Mouse (Mus musculus) midbrain, embryonic 14.5 days (tissue): ENCODE results near the gene Sez6l2. TPM values are rescaled to one million over a fixed set of nuclear protein-coding genes. Genes with fewer than 3 reads are reported as not detected.

Source experiments
- ATAC-seq: fragments of 200-750 bp; cut with Nextera tagmentation; 2 replicates; pipeline ENCODE4 v1.8.0; 2017; ENCODE audit warnings: moderate number of reproducible peaks, moderate library complexity; ENCODE audit not compliant: low FRiP score, low TSS enrichment
- DNase-seq: peaks from one replicate; pipeline ENCODE4 v3.0.0-alpha.2; 2015
- H3K27ac ChIP-seq: fragments of 300-500 bp; sonication (generic); replicated peaks from 2 replicates; pipeline ENCODE4 v1.5.1; 2014; ENCODE audit warnings: mild to moderate bottlenecking, low read depth, low read length, moderate library complexity
- H3K27me3 ChIP-seq: fragments of 300-500 bp; sonication (generic); 2 replicates; pipeline ENCODE4 v1.6.1; 2014; ENCODE audit warnings: low read length, control low read depth, mixed read lengths; ENCODE audit not compliant: control insufficient read depth, insufficient read depth
- H3K36me3 ChIP-seq: fragments of 300-500 bp; sonication (generic); 2 replicates; pipeline ENCODE4 v1.6.1; 2014; ENCODE audit warnings: low read length, control low read depth; ENCODE audit not compliant: control insufficient read depth, insufficient read depth
- H3K4me1 ChIP-seq: fragments of 300-500 bp; sonication (generic); 2 replicates; pipeline ENCODE4 v1.6.1; 2014; ENCODE audit warnings: mild to moderate bottlenecking, antibody characterized with exemption, low read length, control low read depth; ENCODE audit not compliant: control insufficient read depth, insufficient read depth
- H3K4me2 ChIP-seq: fragments of 300-500 bp; sonication (generic); 2 replicates; pipeline ENCODE4 v1.6.1; 2014; ENCODE audit warnings: mild to moderate bottlenecking, low read length, moderate library complexity
- H3K4me3 ChIP-seq: fragments of 300-500 bp; sonication (generic); replicated peaks from 2 replicates; pipeline ENCODE4 v1.5.1; 2014; ENCODE audit warnings: low read depth, low read length
- H3K9ac ChIP-seq: fragments of 300-500 bp; sonication (generic); replicated peaks from 2 replicates; pipeline ENCODE4 v1.6.1; 2014; ENCODE audit warnings: mild to moderate bottlenecking, low read length, moderate library complexity
- H3K9me3 ChIP-seq: fragments of 300-500 bp; sonication (generic); 2 replicates; pipeline ENCODE4 v1.6.1; 2016; ENCODE audit warnings: low read length, control low read depth, mixed read lengths; ENCODE audit not compliant: control insufficient read depth
- WGBS: fragments of 180-500 bp; shearing (Covaris S2); extraction: QIAGEN DNeasy Blood & Tissue Kit; methylation state at CpG from one replicate; pipeline ENCODE4 v1.1.7; 2014; 5-methylcytosine and 5-hydroxymethylcytosine counted together
- polyA plus RNA-seq: library from polyadenylated mRNA; unstranded; fragments of >200 nt; fragmentation: Nextera tagmentation; extraction: Ambion mirVana; gene quantifications from 2 replicates; pipeline ENCODE4 v1.2.1, GENCODE M21; 2014

Gene Sez6l2
- polyA plus RNA-seq, 1 experiment from 2014 or later = 59.1 TPM

- Histone ChIP-seq H3K36me3 (peaks cover 32% of the 10 kb centered on the region), H3K4me3 (no peak overlapping the region), H3K9ac (no peak overlapping the region), H3K27me3 (no peaks in the 10 kb centered on the region), H3K4me2 (no peak overlapping the region), H3K4me1 (no peaks in the 10 kb centered on the region), H3K9me3 (no peaks in the 10 kb centered on the region), H3K27ac (no peak overlapping the region)
- ATAC-seq (no peak), DNase-seq (no peak)
- WGBS = 84% methylated on average over 7 of the region's 7 CpGs
Measured at GRCm38 (mm10) chr7:126983113-126983512, 32.8 kb downstream of the Sez6l2 start.

GRCm38 (mm10) chr7:126984667-126985444 lies 34.5 kb downstream of the Sez6l2 start:
- H3K27me3 ChIP-seq = no peaks in the 10 kb centered on the region
- no peak overlapping the region for H3K9ac ChIP-seq
- whole genome bisulfite sequencing = 66% methylated on average over 9 of the region's 10 CpGs
- ATAC-seq (no peak), DNase-seq (no peak)
- no peak overlapping the region for H3K27ac ChIP-seq
- peaks cover 14% of the 10 kb centered on the region for H3K36me3 ChIP-seq
- no peak overlapping the region for H3K4me2 ChIP-seq
- H3K9me3 ChIP-seq = no peaks in the 10 kb centered on the region
- no peak overlapping the region for H3K4me3 ChIP-seq
- no peaks in the 10 kb centered on the region for H3K4me1 ChIP-seq

DNA sequence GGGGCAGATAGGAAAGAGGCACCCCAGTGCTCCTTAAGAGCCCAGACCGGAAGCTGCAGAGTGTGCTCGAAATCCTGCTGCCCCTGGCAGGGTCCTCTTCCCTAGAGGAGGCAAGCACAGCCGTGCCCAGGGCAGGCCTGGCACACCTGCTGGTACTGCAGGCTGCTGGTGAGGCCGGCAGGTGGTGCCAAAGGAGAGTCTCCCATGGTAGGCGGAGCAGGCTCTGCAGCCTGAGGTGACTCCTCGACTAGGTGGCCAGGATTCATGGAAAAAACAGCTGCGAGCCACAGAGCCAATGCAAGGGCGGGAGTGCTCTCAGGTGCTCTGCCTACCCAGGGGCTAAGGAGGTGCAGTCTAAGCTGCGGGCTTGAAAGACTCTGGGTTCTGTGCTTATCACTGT lies 36.0 kb downstream of the Sez6l2 start:
- 51% methylated on average over 9 of the region's 9 CpGs for WGBS
- no peak overlapping the region for H3K27ac ChIP-seq
- ATAC-seq (no peak), DNase-seq (peak; percentile 45)
- no peak overlapping the region for H3K4me2 ChIP-seq
- H3K36me3 ChIP-seq = 0 out of 2 replicates have a peak, but pooled peaks cover 3% of the 10 kb centered on the region
- no peaks in the 10 kb centered on the region for H3K4me1 ChIP-seq
- H3K27me3 ChIP-seq = no peaks in the 10 kb centered on the region
- no peak overlapping the region for H3K4me3 ChIP-seq
- no peak overlapping the region for H3K9ac ChIP-seq
- no peaks in the 10 kb centered on the region for H3K9me3 ChIP-seq

- no peak overlapping the region for H3K4me3 ChIP-seq
- WGBS = 72% methylated on average over 8 of the region's 8 CpGs
- no peaks in the 10 kb centered on the region for H3K9me3 ChIP-seq
- no peak overlapping the region for H3K9ac ChIP-seq
- H3K4me1 ChIP-seq = no peaks in the 10 kb centered on the region
- no peaks in the 10 kb centered on the region for H3K36me3 ChIP-seq
- H3K27me3 ChIP-seq = no peaks in the 10 kb centered on the region
- DNase-seq (no peak), ATAC-seq (no peak)
- no peak overlapping the region for H3K4me2 ChIP-seq
- no peak overlapping the region for H3K27ac ChIP-seq
Measured at GRCm38 (mm10) chr7:126988816-126989215, 38.5 kb downstream of the Sez6l2 start.

DNA sequence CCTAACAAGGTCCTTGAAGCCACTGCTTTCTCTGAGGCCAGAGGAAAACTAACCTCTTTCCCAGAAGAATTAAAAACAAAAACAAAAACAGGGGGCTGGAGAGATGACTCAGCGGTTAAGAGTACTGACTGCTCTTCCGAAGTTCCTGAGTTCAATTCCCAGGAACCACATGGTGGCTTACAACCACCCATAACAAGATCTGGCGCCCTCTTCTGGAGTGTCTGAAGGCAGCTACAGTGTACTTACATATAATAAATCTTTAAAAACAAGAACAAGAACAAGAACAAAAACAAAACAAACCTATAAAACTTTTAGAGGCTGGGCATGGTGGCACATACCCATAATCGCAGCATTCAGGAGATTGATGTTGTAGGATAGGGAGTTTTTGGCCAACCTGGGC lies 46.1 kb downstream of the Sez6l2 start:
- ATAC-seq (no peak), DNase-seq (no peak)
- Histone ChIP-seq H3K36me3 (no peaks in the 10 kb centered on the region), H3K4me1 (no peaks in the 10 kb centered on the region), H3K27ac (no peak overlapping the region), H3K4me3 (no peak overlapping the region), H3K9ac (no peak overlapping the region), H3K4me2 (no peak overlapping the region), H3K27me3 (no peaks in the 10 kb centered on the region), H3K9me3 (no peaks in the 10 kb centered on the region)
- WGBS = 82% methylated on average over 4 of the region's 4 CpGs

GRCm38 (mm10) chr7:126999568-126999967 lies 49.2 kb downstream of the Sez6l2 start:
- no peaks in the 10 kb centered on the region for H3K27me3 ChIP-seq
- no peak overlapping the region for H3K4me3 ChIP-seq
- WGBS = 87% methylated on average over 10 of the region's 10 CpGs
- H3K4me2 ChIP-seq = no peak overlapping the region
- ATAC-seq = no peak
- H3K9ac ChIP-seq = no peak overlapping the region
- H3K9me3 ChIP-seq = no peaks in the 10 kb centered on the region
- no peak for DNase-seq
- H3K27ac ChIP-seq = no peak overlapping the region
- no peaks in the 10 kb centered on the region for H3K36me3 ChIP-seq
- H3K4me1 ChIP-seq = no peaks in the 10 kb centered on the region

- no peak overlapping the region for H3K4me3 ChIP-seq
- H3K4me1 ChIP-seq = no peaks in the 10 kb centered on the region
- H3K4me2 ChIP-seq = no peak overlapping the region
- no peak overlapping the region for H3K27ac ChIP-seq
- no peaks in the 10 kb centered on the region for H3K9me3 ChIP-seq
- no peak overlapping the region for H3K9ac ChIP-seq
- ATAC-seq = no peak
- H3K36me3 ChIP-seq = no peaks in the 10 kb centered on the region
- no peak for DNase-seq
- 93% methylated on average over 5 of the region's 5 CpGs for WGBS
- H3K27me3 ChIP-seq = no peaks in the 10 kb centered on the region
Measured at GRCm38 (mm10) chr7:127003620-127004019, 53.3 kb downstream of the Sez6l2 start.

GRCm38 (mm10) chr7:127004122-127004875 lies 53.9 kb downstream of the Sez6l2 start:
- H3K9ac ChIP-seq = no peak overlapping the region
- H3K4me3 ChIP-seq = no peak overlapping the region
- no peak overlapping the region for H3K4me2 ChIP-seq
- no peak for DNase-seq
- no peaks in the 10 kb centered on the region for H3K9me3 ChIP-seq
- H3K36me3 ChIP-seq = no peaks in the 10 kb centered on the region
- WGBS = 91% methylated on average over 4 of the region's 4 CpGs
- H3K4me1 ChIP-seq = no peaks in the 10 kb centered on the region
- H3K27me3 ChIP-seq = no peaks in the 10 kb centered on the region
- no peak for ATAC-seq
- H3K27ac ChIP-seq = no peak overlapping the region
